Mouse (Mus musculus): ENCODE measurements at regions not wholly inside any gene's neighbourhood (a gene's known extent, or its start where the extent isn't known, plus 50 kb on each side); places are given as distances from the start of the nearest gene placed in this dataset.

DNA sequence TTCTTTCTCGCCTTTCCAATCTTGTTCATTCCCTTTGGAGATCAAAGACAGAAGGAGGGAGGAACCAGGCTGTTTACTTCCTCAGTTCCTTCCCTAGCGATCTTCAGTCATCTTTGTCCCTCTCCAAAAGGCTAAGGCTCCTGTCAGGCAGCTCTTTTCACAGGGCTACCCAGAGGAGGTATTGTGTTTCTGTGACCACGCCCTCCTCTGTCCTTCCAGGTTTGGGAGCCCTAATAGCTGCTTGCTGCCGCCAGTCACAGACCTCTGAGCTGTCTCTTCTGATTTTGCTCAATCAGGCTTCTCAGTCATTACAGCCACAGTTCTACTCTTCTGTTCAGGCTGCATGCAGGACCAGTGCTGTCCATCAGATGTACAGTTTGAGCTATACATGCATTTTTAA is 290.9 kb upstream of the 9630041A04Rik start:
- no peaks in the 10 kb centered on the region for H3K4me1 ChIP-seq (ENCODE audit: insufficient read depth, low read length)
- H3K4me3 ChIP-seq (ENCODE audit: low read depth, low read length) = no peak overlapping the region
- no peak overlapping the region for H3K9ac ChIP-seq (replicated peaks; ENCODE audit: low read length, poor library complexity, severe bottlenecking)
- no peaks in the 10 kb centered on the region for H3K9me3 ChIP-seq (ENCODE audit: low read length)
- TF ChIP-seq CTCF (IDR thresholded peaks at IDR 0.05) = no peak
- ATAC-seq (ENCODE audit: low FRiP score) = no peak
- no peaks in the 10 kb centered on the region for H3K27me3 ChIP-seq (ENCODE audit: insufficient read depth, low read length)
- no peak overlapping the region for H3K4me2 ChIP-seq (ENCODE audit: low read depth, low read length, poor library complexity, severe bottlenecking)
- no peaks in the 10 kb centered on the region for H3K36me3 ChIP-seq (ENCODE audit: insufficient read depth, low read length)
- H3K27ac ChIP-seq (ENCODE audit: low read depth, low read length) = no peak overlapping the region
- DNase-seq (ENCODE audit: low spot score) = no peak
- 17% methylated on average over 4 of the region's 4 CpGs for WGBS

DNA sequence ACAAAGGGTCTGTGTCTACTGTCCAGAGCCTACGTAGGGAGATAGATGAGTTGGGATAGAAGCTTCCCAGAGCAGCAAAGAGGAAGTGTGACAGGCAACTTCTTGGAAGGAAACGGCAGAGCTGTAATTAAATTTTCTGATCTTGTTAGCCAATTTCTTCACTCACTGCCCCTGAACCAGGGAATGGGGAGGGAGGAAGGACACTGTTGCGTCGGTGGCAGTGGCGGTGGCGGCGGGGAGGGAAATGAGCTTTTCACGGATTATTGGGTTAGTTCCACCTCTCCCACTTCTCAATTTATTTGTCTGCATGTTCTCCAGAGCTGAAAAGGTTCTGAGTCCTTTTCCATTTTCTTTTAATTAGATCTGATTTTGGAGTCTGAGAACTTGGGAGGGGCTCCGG is 298.4 kb upstream of the 9630041A04Rik start:
- ATAC-seq (ENCODE audit: low FRiP score) (no peak), DNase-seq (ENCODE audit: low spot score) (no peak)
- H3K4me2 ChIP-seq (ENCODE audit: low read depth, low read length, poor library complexity, severe bottlenecking) = no peak overlapping the region
- no peaks in the 10 kb centered on the region for H3K4me1 ChIP-seq (ENCODE audit: insufficient read depth, low read length)
- WGBS = 23% methylated on average over 9 of the region's 9 CpGs
- no peak for TF ChIP-seq CTCF (IDR thresholded peaks at IDR 0.05)
- no peak overlapping the region for H3K4me3 ChIP-seq (ENCODE audit: low read depth, low read length)
- H3K27ac ChIP-seq (ENCODE audit: low read depth, low read length) = no peak overlapping the region
- no peaks in the 10 kb centered on the region for H3K9me3 ChIP-seq (ENCODE audit: low read length)
- no peaks in the 10 kb centered on the region for H3K27me3 ChIP-seq (ENCODE audit: insufficient read depth, low read length)
- no peaks in the 10 kb centered on the region for H3K36me3 ChIP-seq (ENCODE audit: insufficient read depth, low read length)
- H3K9ac ChIP-seq (replicated peaks; ENCODE audit: low read length, poor library complexity, severe bottlenecking) = no peak overlapping the region

DNA sequence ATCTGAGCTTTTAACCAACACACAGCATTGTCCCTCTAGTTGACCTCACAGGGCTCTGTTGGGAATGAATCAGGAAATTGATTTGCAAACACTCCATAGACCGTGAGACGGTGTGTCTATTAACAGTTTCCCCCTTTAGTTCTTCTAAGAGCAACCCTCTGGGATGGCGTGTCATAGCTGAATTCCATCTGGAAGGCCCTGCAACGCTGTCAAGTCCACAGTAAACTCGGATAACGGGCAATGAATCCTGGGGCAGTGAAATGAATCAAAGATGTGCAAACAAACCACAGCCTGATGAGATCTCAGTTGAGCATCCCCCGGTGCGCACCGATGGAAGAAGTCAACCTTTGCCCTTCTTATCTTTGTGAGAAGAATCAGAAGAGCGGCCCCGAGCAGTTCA is 302.3 kb upstream of the 9630041A04Rik start:
- 79% methylated on average over 11 of the region's 11 CpGs for WGBS

DNA sequence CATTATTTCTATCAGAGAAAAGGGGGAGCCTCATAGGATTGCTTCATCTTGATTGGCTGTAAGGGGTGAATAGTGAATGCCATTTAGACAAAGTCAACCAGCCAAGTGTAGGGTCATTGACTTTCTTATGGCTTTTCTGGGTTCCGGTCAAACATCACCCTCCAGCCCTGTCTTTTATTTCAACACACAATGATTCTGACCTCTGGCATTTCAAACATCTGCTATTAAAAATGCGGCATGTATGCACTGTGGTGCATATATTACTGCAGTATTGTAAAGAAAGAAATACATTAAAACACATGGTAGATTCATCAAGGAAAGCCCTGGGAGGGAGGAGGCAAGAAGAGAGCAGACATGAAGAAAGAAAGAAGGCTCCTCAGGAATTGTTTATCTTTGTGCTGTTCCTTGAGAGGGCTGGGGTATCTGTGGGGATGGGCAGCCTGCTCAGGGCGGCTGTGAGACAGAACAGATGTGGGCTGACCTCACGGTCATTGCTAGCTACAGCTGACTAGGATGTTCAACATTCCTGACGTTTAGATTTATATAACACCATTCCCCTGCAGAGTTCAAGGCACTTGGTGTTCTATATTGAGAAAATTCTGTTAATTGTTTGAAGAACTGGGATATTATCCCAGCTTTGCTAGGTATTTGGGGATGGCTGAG is 303.5 kb upstream of the Ppp2r3a start:
- Histone ChIP-seq H3K4me1 (ENCODE audit: insufficient read depth, low read length) (no peaks in the 10 kb centered on the region), H3K9me3 (ENCODE audit: low read length) (no peaks in the 10 kb centered on the region), H3K4me2 (ENCODE audit: low read depth, low read length, poor library complexity, severe bottlenecking) (no peak overlapping the region), H3K36me3 (ENCODE audit: insufficient read depth, low read length) (no peaks in the 10 kb centered on the region), H3K27me3 (ENCODE audit: insufficient read depth, low read length) (no peaks in the 10 kb centered on the region), H3K4me3 (ENCODE audit: low read depth, low read length) (no peak overlapping the region), H3K9ac (replicated peaks; ENCODE audit: low read length, poor library complexity, severe bottlenecking) (no peak overlapping the region), H3K27ac (ENCODE audit: low read depth, low read length) (no peak overlapping the region)
- no peak for DNase-seq (ENCODE audit: low spot score)
- ATAC-seq (ENCODE audit: low FRiP score) = no peak
- TF ChIP-seq CTCF (IDR thresholded peaks at IDR 0.05) = no peak
- 57% methylated on average over 5 of the region's 5 CpGs for WGBS

More for the DNA sequence above, 302.3 kb upstream of the 9630041A04Rik start:
- no peak for TF ChIP-seq CTCF (IDR thresholded peaks at IDR 0.05)
- H3K4me1 ChIP-seq (ENCODE audit: insufficient read depth, low read length) = no peaks in the 10 kb centered on the region
- H3K9me3 ChIP-seq (ENCODE audit: low read length) = no peaks in the 10 kb centered on the region
- no peak for DNase-seq (ENCODE audit: low spot score)
- H3K4me3 ChIP-seq (ENCODE audit: low read depth, low read length) = no peak overlapping the region
- H3K36me3 ChIP-seq (ENCODE audit: insufficient read depth, low read length) = no peaks in the 10 kb centered on the region
- no peak overlapping the region for H3K9ac ChIP-seq (replicated peaks; ENCODE audit: low read length, poor library complexity, severe bottlenecking)
- no peak overlapping the region for H3K4me2 ChIP-seq (ENCODE audit: low read depth, low read length, poor library complexity, severe bottlenecking)
- no peak for ATAC-seq (ENCODE audit: low FRiP score)
- no peak overlapping the region for H3K27ac ChIP-seq (ENCODE audit: low read depth, low read length)
- no peaks in the 10 kb centered on the region for H3K27me3 ChIP-seq (ENCODE audit: insufficient read depth, low read length)

DNA sequence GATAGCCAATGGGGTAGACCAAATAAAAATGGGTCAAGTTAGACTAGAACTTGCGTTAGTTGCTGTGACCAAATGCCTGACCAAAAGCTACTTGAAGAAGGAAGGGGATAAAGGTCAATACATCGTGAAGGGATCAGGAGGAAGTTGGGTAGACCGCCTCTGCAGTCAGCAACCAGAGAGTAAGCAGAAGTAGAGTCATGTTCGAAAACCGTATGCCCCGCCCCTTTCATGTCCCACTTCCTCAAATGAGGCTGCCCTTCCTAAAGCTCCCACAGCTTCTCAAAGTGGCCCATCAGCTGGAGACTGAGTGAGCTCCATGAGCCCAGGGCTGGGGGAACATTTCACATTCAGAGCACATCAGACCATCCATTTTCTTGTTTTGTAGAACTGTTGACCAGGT is 301.2 kb upstream of the Ppp2r3a start:
- H3K27me3 ChIP-seq (ENCODE audit: insufficient read depth, low read length) = no peaks in the 10 kb centered on the region
- H3K9me3 ChIP-seq (ENCODE audit: low read length) = no peaks in the 10 kb centered on the region
- no peaks in the 10 kb centered on the region for H3K36me3 ChIP-seq (ENCODE audit: insufficient read depth, low read length)
- H3K4me2 ChIP-seq (ENCODE audit: low read depth, low read length, poor library complexity, severe bottlenecking) = no peak overlapping the region
- no peak overlapping the region for H3K9ac ChIP-seq (replicated peaks; ENCODE audit: low read length, poor library complexity, severe bottlenecking)
- no peaks in the 10 kb centered on the region for H3K4me1 ChIP-seq (ENCODE audit: insufficient read depth, low read length)
- TF ChIP-seq CTCF (IDR thresholded peaks at IDR 0.05) = no peak
- WGBS = 92% methylated on average over 6 of the region's 6 CpGs
- no peak overlapping the region for H3K27ac ChIP-seq (ENCODE audit: low read depth, low read length)
- ATAC-seq (ENCODE audit: low FRiP score) (no peak), DNase-seq (ENCODE audit: low spot score) (no peak)
- no peak overlapping the region for H3K4me3 ChIP-seq (ENCODE audit: low read depth, low read length)

DNA sequence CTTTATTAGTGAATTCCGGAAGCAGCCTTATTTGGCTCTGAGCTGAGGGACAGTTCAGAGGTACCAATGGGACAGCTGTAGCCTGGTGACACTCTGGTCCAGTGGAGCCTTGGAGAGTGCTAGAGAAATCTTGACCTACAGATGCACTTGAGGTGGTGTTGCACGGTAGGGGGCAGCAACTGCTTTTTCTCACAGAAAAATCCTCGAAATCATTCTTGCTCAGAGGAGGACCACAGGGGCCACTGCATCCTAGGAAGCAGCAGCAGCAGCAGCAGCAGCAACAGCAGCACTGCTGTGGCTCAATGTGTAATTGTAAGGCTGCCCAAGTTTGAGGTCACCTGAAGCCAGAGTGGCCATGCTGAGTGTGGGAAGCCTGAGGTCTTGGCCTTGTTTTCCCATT is 299.7 kb upstream of the Ppp2r3a start:
- WGBS = 56% methylated on average over 3 of the region's 3 CpGs
- peak; percentile 18; the same call in 1 of the 2 replicates for TF ChIP-seq CTCF (IDR thresholded peaks at IDR 0.05)
- no peak for ATAC-seq (ENCODE audit: low FRiP score)

More for the DNA sequence above, 299.7 kb upstream of the Ppp2r3a start:
- no peaks in the 10 kb centered on the region for H3K9me3 ChIP-seq (ENCODE audit: low read length)
- H3K27me3 ChIP-seq (ENCODE audit: insufficient read depth, low read length) = no peaks in the 10 kb centered on the region
- no peak for DNase-seq (ENCODE audit: low spot score)
- no peak overlapping the region for H3K9ac ChIP-seq (replicated peaks; ENCODE audit: low read length, poor library complexity, severe bottlenecking)
- no peaks in the 10 kb centered on the region for H3K36me3 ChIP-seq (ENCODE audit: insufficient read depth, low read length)
- no peak overlapping the region for H3K4me2 ChIP-seq (ENCODE audit: low read depth, low read length, poor library complexity, severe bottlenecking)
- no peak overlapping the region for H3K4me3 ChIP-seq (ENCODE audit: low read depth, low read length)
- H3K4me1 ChIP-seq (ENCODE audit: insufficient read depth, low read length) = no peaks in the 10 kb centered on the region
- H3K27ac ChIP-seq (ENCODE audit: low read depth, low read length) = no peak overlapping the region

Data from midbrain, postnatal 0 days (tissue).